Mouse (Mus musculus) cerebellum, adult 11 months (tissue): Measurements from ENCODE around the gene Insm1.

Experiments used
- DNase-seq: peaks from one replicate; pipeline ENCODE4 v3.0.0; 2022

Gene Insm1

DNA sequence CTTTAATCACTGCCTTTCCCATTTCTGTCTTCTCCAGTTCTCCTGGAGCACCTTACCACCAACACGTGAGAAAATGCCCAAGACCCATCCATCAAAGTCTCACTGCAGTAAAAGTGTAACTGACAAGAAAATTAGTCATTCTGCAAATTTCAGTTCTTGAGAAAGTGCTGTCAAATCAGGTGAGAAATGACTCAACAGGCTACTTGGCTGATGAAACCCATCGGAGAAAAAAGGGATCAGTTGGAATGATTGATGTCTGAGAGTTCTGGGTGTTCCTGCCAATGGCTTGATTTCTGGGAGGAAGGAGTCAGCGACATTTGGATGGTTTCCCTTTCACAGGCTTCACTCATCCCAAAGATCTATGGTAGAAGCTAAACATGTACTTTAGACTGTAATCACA lies 44.8 kb downstream of the Insm1 start:
- DNase-seq, result no peak
